Mouse (Mus musculus) E14TG2a.4 (cell line): ENCODE results near the gene Helz2.

ENCODE experiments used
- CTCF ChIP-seq: conservative IDR thresholded peaks from 2 replicates; pipeline ENCODE4 v1.5.1; 2014; ENCODE audit warnings: low read length
- POU5F1 ChIP-seq: IDR thresholded peaks from 2 replicates; pipeline ENCODE4 v1.6.1; 2014; ENCODE audit warnings: low read length, borderline replicate concordance

DNA sequence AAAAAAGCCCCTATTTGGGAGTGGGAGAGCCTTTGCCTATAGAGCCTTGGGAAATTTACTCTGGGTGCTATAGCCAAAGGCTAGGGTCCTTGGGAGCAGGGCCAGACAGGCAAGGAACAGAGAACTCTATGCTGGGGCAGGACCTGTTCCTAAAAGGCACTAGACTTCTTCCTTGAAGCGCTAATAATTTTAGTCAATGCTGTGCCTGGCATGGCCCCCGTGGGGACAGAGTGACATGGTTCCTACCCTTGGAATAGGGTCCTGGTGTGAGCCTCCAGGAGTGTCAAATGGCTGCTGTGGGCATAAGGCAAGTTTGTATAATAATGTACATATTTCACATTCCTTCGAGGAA, 463 bp upstream of the Helz2 start:
- no peak for TF ChIP-seq CTCF
- no peak for TF ChIP-seq POU5F1
